Mouse (Mus musculus) thymus, postnatal 10 days (tissue): ENCODE data around the gene Ssmem1.
A peak's percentile ranks its signal among the peaks of the same experiment; 100 is the strongest.

Source experiments
- DNase-seq, 2 experiments: peaks; one replicate each; pipeline ENCODE4 v3.0.0; 2021; ENCODE audit warnings: low spot score in 2 of 2

Gene Ssmem1

GRCm38 (mm10) chr6:30525456-30526332, 16.0 kb downstream of the Ssmem1 start:
- DNase-seq = no peak

DNA sequence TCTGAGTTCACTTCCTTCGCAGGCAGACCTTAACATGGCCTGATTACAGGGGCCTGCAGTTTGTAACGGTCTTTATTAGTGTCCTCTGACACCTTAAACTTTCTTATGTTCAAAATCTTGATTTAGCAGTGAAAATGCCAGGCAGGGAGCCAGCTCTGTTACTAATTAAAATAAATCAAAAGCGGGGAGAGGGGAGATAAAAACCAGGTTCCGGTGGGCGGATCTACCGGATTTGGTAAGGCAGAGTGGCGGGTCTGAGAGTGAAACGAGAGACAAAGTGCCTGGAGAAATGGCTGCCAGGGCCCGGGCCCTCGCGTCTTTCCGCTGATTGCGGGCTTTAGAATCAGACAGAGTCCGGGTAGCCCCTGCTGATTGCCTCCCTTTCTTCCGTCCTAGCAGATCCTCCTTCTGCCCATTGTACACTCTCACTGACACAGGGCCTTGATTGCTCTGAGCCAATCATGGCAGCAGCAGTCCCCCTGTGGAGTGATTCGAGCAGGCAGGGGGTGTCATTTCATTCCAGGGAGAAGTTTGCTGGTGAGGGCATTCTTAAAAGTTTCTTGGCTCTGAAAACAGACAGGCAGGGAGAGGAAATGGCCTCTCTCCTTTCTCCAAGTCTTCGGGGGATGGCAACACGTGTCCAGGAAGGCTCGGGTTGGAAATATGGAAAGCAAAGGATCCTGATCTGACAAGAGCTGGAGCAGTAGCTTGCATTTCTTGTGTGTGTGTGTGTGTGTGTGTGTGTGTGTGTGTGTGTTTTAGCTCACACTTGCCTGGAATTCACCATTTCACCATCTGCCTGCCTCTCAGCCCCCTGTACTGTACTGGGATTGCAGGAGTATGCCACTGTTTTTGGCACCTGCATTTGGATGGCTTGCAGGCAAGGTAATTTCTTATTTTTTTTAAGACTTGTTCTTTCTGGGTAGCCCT, 17.2 kb downstream of the Ssmem1 start:
- DNase-seq = no peak

DNA sequence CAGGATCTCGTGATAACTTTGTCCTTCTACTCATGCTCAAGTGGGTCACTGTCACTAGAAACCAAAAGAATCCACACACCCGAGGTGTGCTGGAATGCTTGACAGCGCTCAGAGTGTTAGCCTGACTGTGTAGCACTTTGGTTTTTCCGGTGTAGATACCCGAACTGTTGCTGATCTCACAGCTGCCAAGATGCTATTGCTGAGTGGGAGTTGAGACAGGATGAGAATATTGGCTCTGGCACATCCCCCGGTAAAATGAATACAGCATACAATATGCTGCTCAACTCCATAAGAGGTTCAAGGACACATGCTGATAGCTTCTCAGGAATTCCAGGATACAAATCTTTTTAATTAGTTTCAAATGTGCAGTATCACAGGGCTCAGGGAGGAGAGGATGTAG, 19.2 kb downstream of the Ssmem1 start:
- no peak for DNase-seq

DNA sequence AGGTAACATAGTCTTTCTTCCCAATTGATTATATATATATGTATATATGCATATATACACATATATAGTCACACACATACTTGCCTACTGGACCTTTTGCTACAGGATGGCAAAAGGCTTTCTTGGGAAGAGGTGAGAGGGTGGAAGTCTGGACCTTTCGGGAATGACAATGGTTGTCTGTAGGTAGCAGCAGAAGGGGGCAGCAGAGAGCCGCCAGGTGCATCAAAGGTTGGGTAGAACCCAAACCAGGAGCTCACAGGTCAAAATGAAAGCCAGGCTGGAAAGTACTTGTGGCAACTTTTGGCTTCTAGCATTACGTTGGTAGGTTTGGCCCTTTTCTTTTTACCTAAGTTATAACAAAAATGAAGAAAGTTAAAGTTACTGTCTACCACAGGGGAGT, 25.7 kb downstream of the Ssmem1 start:
- DNase-seq = no peak

DNA sequence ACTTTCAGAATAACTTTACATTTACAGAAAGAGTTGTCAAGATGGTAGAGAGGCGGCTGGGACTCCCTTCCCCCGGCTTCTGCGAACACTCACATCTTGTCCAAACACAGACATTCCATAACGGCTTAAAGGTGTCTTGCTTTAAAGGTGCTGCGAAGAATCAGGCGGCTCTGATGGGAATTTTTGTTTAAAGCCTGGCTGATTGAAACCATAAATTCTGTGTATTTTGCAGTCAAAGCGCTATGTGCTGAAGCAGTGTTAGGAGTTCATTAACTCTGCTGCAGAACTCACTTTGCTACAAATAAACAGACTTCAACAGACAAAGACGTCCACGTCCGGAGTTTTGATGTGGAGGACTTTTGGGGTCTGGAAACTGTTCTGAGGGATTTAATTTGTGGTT, 28.6 kb downstream of the Ssmem1 start:
- DNase-seq = no peak

GRCm38 (mm10) chr6:30538800-30539199, 29.2 kb downstream of the Ssmem1 start:
- DNase-seq = no peak

GRCm38 (mm10) chr6:30541009-30541799, 31.6 kb downstream of the Ssmem1 start, which contains the start of gene Cpa2:
Cpa2 (plus strand) TSS chr6:30541582.
- no peak for DNase-seq

DNA sequence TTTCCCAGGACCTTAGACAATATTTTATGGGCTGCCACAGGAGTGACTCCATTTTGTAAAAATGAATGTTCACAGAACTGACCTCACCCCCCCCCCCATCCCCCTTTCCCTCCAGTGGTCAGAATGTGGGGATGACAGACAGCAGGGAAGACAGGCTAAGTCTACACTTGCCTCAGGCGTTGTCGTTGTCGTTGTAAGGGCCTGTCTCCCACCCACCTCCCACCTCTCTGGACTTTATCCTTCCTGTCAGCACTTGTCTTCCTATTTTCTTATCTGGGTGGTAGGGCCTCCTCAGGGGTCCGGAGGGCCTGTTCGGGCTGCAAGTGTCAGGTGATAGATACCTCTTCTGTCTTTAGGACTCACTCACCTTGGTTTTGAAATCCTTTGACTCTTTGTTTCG, 32.6 kb downstream of the Ssmem1 start:
- DNase-seq = no peak

- DNase-seq = no peak
These were observed 33.4 kb downstream of the Ssmem1 start for GRCm38 (mm10) chr6:30543077-30543476.

- no peak for DNase-seq
These were observed 34.2 kb downstream of the Ssmem1 start for GRCm38 (mm10) chr6:30543851-30544250.

DNA sequence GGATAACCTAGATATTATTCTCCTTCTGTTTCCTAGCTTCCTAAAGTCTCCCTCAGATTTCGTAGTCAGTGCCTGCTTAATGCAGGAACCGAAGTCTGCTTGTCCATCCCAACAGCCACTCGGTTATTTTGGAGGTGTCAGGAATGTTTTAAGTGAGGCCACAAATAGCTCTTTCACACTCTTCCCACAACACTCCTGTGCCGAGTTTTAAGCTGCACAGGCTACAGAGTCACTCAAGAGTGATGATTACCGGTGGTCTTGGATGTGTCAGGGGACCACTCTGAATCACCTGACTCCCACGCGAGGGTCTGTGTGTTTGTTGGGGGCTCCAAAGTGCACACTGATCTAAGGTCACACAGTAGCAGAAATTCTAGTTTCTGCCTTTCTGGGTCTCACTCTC, 36.0 kb downstream of the Ssmem1 start:
- DNase-seq = no peak

GRCm38 (mm10) chr6:30546571-30547273, 37.1 kb downstream of the Ssmem1 start:
- DNase-seq = peak in 1 of 2 experiments; percentile 6

DNA sequence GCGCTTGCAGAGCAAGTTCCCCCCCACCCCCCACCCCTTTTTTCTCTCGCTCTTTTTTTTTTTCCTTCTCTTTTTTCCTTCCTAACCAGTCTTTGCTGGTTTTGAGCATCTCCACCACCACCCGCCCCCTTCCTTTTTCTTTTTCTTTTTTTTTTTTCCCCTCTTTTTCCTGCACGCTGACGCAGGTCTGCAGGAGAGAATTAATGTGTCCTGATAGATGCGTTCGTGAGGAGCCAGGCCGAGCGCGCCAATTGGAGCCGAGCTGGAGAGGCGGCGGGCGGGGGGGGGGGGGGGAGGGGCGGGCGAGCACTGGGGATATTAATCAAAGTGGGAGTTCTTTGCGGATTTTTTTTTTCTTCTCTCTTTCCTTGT, 37.6 kb downstream of the Ssmem1 start:
- DNase-seq = no peak

DNA sequence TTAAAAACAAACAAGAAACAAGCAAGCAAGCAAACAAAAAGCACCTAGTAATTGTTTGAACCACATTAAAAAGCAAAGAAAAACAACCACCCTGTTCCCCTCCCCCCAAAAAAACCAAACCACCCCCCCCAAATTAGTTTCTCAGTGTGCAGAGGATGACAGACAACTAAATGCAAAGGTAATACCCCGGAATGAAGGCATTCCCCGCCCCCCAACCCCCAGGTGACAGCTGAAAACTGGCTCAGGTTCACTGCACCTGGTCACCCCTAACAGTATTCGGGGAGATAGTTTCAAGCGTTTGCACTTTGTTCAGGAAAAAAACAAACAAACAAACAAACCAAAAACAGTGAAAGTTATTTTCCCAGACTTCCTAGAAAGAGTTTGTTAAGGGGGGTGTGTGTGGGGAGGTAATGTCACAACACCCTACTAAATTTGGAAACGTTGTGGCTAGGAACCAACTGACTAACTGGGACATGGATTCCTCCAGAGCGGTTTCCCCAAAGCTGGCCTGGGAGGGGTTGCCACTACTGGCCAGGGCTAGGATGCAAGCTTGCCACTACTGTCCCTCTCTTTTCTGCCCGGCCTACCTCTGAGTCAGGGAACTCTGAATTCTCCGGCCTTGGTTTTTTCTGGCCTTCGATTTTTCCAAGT, 38.1 kb downstream of the Ssmem1 start:
- no peak for DNase-seq

- DNase-seq = no peak
These were observed 39.6 kb downstream of the Ssmem1 start for GRCm38 (mm10) chr6:30549231-30549761.

GRCm38 (mm10) chr6:30550496-30551192, 41.0 kb downstream of the Ssmem1 start:
- DNase-seq = no peak

DNA sequence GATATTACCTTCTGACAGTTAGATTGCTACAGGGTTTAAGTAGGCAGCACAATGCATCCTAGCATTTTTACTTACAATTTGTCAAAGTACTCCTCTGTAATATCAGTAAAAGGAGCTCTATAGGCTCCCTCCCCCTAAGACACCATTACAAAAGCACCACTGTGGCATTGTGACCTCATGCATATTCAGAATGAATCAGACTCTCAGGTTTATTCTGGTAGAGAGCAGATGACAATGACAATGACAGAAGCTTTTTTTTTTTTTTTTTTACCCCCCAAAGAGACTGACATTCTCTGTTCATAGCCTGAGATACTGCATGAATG, 41.5 kb downstream of the Ssmem1 start:
- no peak for DNase-seq

GRCm38 (mm10) chr6:30551644-30552580, 42.3 kb downstream of the Ssmem1 start:
- no peak for DNase-seq

- DNase-seq = no peak
These were observed 43.0 kb downstream of the Ssmem1 start for GRCm38 (mm10) chr6:30552628-30553027.
